Mouse (Mus musculus) Muller cell, postnatal 12 days (primary cell): ENCODE results near the gene Agap1.

Experiments
- DNase-seq: peaks from one replicate; pipeline ENCODE4 v3.0.0-alpha.2; 2015; ENCODE audit errors: inconsistent ontology term

Agap1 gene

GRCm38 (mm10) chr1:89576985-89577384, 122.4 kb downstream of the Agap1 start:
- DNase-seq, result peak; percentile 84

GRCm38 (mm10) chr1:89580031-89580998, 125.7 kb downstream of the Agap1 start:
- DNase-seq, result peak; percentile 89

GRCm38 (mm10) chr1:89580999-89581765, 126.6 kb downstream of the Agap1 start:
- peak; percentile 81 for DNase-seq

GRCm38 (mm10) chr1:89581766-89582125, 127.1 kb downstream of the Agap1 start:
- no peak for DNase-seq

- no peak for DNase-seq
Observed at GRCm38 (mm10) chr1:89583369-89583768, 128.8 kb downstream of the Agap1 start.

- DNase-seq, result no peak
Observed at GRCm38 (mm10) chr1:89586991-89587683, 132.5 kb downstream of the Agap1 start.

- DNase-seq, result no peak
Observed at GRCm38 (mm10) chr1:89588154-89588553, 133.5 kb downstream of the Agap1 start.

GRCm38 (mm10) chr1:89590994-89591393, 136.4 kb downstream of the Agap1 start:
- DNase-seq, result no peak

GRCm38 (mm10) chr1:89593219-89593618, 138.6 kb downstream of the Agap1 start:
- no peak for DNase-seq

GRCm38 (mm10) chr1:89594999-89595398, 140.4 kb downstream of the Agap1 start:
- no peak for DNase-seq

GRCm38 (mm10) chr1:89595421-89595820, 140.8 kb downstream of the Agap1 start:
- DNase-seq, result no peak

GRCm38 (mm10) chr1:89596223-89596622, 141.6 kb downstream of the Agap1 start:
- DNase-seq, result no peak

GRCm38 (mm10) chr1:89598906-89599305, 144.3 kb downstream of the Agap1 start:
- no peak for DNase-seq

- no peak for DNase-seq
Observed at GRCm38 (mm10) chr1:89599983-89600741, 145.6 kb downstream of the Agap1 start.

GRCm38 (mm10) chr1:89601349-89601748, 146.7 kb downstream of the Agap1 start:
- no peak for DNase-seq

GRCm38 (mm10) chr1:89602879-89603278, 148.3 kb downstream of the Agap1 start:
- peak; percentile 34 for DNase-seq

- no peak for DNase-seq
Observed at GRCm38 (mm10) chr1:89606612-89607011, 152.0 kb downstream of the Agap1 start.

GRCm38 (mm10) chr1:89608766-89609165, 154.2 kb downstream of the Agap1 start:
- no peak for DNase-seq

- no peak for DNase-seq
Observed at GRCm38 (mm10) chr1:89609964-89610363, 155.4 kb downstream of the Agap1 start.

- no peak for DNase-seq
Observed at GRCm38 (mm10) chr1:89611521-89611920, 156.9 kb downstream of the Agap1 start.

GRCm38 (mm10) chr1:89613234-89613870, 158.7 kb downstream of the Agap1 start:
- DNase-seq, result no peak
